Mouse (Mus musculus): ENCODE measurements at regions not wholly inside any gene's neighbourhood (a gene's known extent, or its start where the extent isn't known, plus 50 kb on each side); places are given as distances from the start of the nearest gene placed in this dataset.

DNA sequence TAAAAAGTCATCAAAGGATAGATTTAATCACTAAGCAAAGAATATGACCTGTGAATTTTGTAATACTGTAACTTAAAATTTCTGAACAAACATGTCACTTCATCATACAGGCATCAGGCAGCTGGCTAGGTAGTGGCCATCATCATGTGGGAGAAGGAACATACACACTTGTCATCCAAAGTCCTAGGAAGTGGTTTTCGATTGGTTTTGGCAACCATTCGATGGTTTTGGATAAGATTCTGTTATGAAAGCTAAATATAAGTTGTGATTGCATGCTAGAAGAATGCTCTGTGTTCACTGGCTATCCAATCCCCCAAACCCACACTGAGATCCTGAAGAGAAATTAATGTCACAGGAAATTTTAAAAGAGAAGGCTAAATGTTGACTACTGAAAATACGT lies 207.7 kb downstream of the Gm7489 start:
- H3K27ac ChIP-seq (ENCODE audit: low read depth, low read length): no peak overlapping the region

GRCm38 (mm10) chr15:54097498-54097897 lies 212.8 kb downstream of the Gm7489 start:
- H3K27me3 ChIP-seq (ENCODE audit: control insufficient read depth, insufficient read depth, low read length): no peaks in the 10 kb centered on the region
- no peak overlapping the region for H3K4me2 ChIP-seq (ENCODE audit: low read depth, low read length)
- H3K9me3 ChIP-seq (ENCODE audit: control insufficient read depth, low read length): no peaks in the 10 kb centered on the region
- ATAC-seq (ENCODE audit: low read depth): no peak
- no peaks in the 10 kb centered on the region for H3K4me1 ChIP-seq (ENCODE audit: control insufficient read depth, insufficient read depth, low read length)
- WGBS: 34% methylated on average over 2 of the region's 2 CpGs
- no peaks in the 10 kb centered on the region for H3K36me3 ChIP-seq (ENCODE audit: control insufficient read depth, insufficient read depth, low read length)
- H3K4me3 ChIP-seq (ENCODE audit: low read depth, low read length): no peak overlapping the region
- H3K27ac ChIP-seq (ENCODE audit: low read depth, low read length): no peak overlapping the region
- no peak overlapping the region for H3K9ac ChIP-seq (replicated peaks; ENCODE audit: low read depth, low read length)

More for the DNA sequence above, 207.7 kb downstream of the Gm7489 start:
- WGBS: 94% methylated on average over 3 of the region's 3 CpGs
- H3K4me2 ChIP-seq (ENCODE audit: low read depth, low read length): no peak overlapping the region
- H3K9me3 ChIP-seq (ENCODE audit: control insufficient read depth, low read length): no peaks in the 10 kb centered on the region
- H3K36me3 ChIP-seq (ENCODE audit: control insufficient read depth, insufficient read depth, low read length): no peaks in the 10 kb centered on the region
- no peak for ATAC-seq (ENCODE audit: low read depth)
- H3K27me3 ChIP-seq (ENCODE audit: control insufficient read depth, insufficient read depth, low read length): no peaks in the 10 kb centered on the region
- H3K4me1 ChIP-seq (ENCODE audit: control insufficient read depth, insufficient read depth, low read length): no peaks in the 10 kb centered on the region
- H3K4me3 ChIP-seq (ENCODE audit: low read depth, low read length): no peak overlapping the region
- H3K9ac ChIP-seq (replicated peaks; ENCODE audit: low read depth, low read length): no peak overlapping the region

GRCm38 (mm10) chr15:54112406-54112805 lies 227.7 kb downstream of the Gm7489 start:
- H3K4me3 ChIP-seq (ENCODE audit: low read depth, low read length): no peak overlapping the region
- no peak overlapping the region for H3K4me2 ChIP-seq (ENCODE audit: low read depth, low read length)
- H3K36me3 ChIP-seq (ENCODE audit: control insufficient read depth, insufficient read depth, low read length): no peaks in the 10 kb centered on the region
- H3K4me1 ChIP-seq (ENCODE audit: control insufficient read depth, insufficient read depth, low read length): no peaks in the 10 kb centered on the region
- H3K27ac ChIP-seq (ENCODE audit: low read depth, low read length): no peak overlapping the region
- 66% methylated on average over 2 of the region's 2 CpGs for WGBS
- no peak overlapping the region for H3K9ac ChIP-seq (replicated peaks; ENCODE audit: low read depth, low read length)
- H3K27me3 ChIP-seq (ENCODE audit: control insufficient read depth, insufficient read depth, low read length): no peaks in the 10 kb centered on the region
- H3K9me3 ChIP-seq (ENCODE audit: control insufficient read depth, low read length): no peaks in the 10 kb centered on the region
- ATAC-seq (ENCODE audit: low read depth): no peak

GRCm38 (mm10) chr15:54114096-54114512 lies 229.4 kb downstream of the Gm7489 start:
- H3K4me3 ChIP-seq (ENCODE audit: low read depth, low read length): no peak overlapping the region
- H3K36me3 ChIP-seq (ENCODE audit: control insufficient read depth, insufficient read depth, low read length): no peaks in the 10 kb centered on the region
- H3K27me3 ChIP-seq (ENCODE audit: control insufficient read depth, insufficient read depth, low read length): no peaks in the 10 kb centered on the region
- no peaks in the 10 kb centered on the region for H3K4me1 ChIP-seq (ENCODE audit: control insufficient read depth, insufficient read depth, low read length)
- no peaks in the 10 kb centered on the region for H3K9me3 ChIP-seq (ENCODE audit: control insufficient read depth, low read length)
- no peak overlapping the region for H3K9ac ChIP-seq (replicated peaks; ENCODE audit: low read depth, low read length)
- 87% methylated on average over 5 of the region's 5 CpGs for WGBS
- ATAC-seq (ENCODE audit: low read depth): no peak
- H3K4me2 ChIP-seq (ENCODE audit: low read depth, low read length): no peak overlapping the region
- no peak overlapping the region for H3K27ac ChIP-seq (ENCODE audit: low read depth, low read length)

GRCm38 (mm10) chr15:54117967-54118538 lies 233.3 kb downstream of the Gm7489 start:
- WGBS: 89% methylated on average over 5 of the region's 5 CpGs
- no peak overlapping the region for H3K27ac ChIP-seq (ENCODE audit: low read depth, low read length)
- H3K4me3 ChIP-seq (ENCODE audit: low read depth, low read length): no peak overlapping the region
- H3K9ac ChIP-seq (replicated peaks; ENCODE audit: low read depth, low read length): no peak overlapping the region
- H3K4me1 ChIP-seq (ENCODE audit: control insufficient read depth, insufficient read depth, low read length): no peaks in the 10 kb centered on the region
- H3K36me3 ChIP-seq (ENCODE audit: control insufficient read depth, insufficient read depth, low read length): no peaks in the 10 kb centered on the region
- H3K9me3 ChIP-seq (ENCODE audit: control insufficient read depth, low read length): no peaks in the 10 kb centered on the region
- no peak for ATAC-seq (ENCODE audit: low read depth)
- no peak overlapping the region for H3K4me2 ChIP-seq (ENCODE audit: low read depth, low read length)
- H3K27me3 ChIP-seq (ENCODE audit: control insufficient read depth, insufficient read depth, low read length): no peaks in the 10 kb centered on the region

DNA sequence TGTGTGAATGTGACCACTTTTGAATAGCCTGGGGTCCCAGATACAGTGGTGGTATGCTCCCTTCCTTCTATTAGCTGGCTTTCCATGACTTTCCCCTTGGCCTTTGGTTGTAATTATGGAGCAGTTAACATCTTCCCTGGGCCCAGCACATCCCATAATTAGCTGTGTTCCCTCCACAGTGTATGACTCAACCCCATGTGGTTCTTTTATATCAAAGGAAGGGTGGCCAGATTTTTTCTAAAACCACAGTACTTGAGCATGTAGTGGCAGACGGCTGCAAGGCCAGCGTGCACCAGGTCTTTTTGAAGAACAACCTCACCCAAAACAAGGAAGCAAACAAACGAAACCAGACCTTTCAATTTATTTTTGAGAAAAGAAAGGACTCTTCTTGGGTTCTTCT lies 235.8 kb downstream of the Gm7489 start:
- H3K4me1 ChIP-seq (ENCODE audit: control insufficient read depth, insufficient read depth, low read length): no peaks in the 10 kb centered on the region
- no peaks in the 10 kb centered on the region for H3K36me3 ChIP-seq (ENCODE audit: control insufficient read depth, insufficient read depth, low read length)
- no peak overlapping the region for H3K9ac ChIP-seq (replicated peaks; ENCODE audit: low read depth, low read length)
- no peaks in the 10 kb centered on the region for H3K27me3 ChIP-seq (ENCODE audit: control insufficient read depth, insufficient read depth, low read length)
- no peak overlapping the region for H3K4me2 ChIP-seq (ENCODE audit: low read depth, low read length)
- no peak for ATAC-seq (ENCODE audit: low read depth)
- no peak overlapping the region for H3K27ac ChIP-seq (ENCODE audit: low read depth, low read length)
- H3K9me3 ChIP-seq (ENCODE audit: control insufficient read depth, low read length): no peaks in the 10 kb centered on the region
- no peak overlapping the region for H3K4me3 ChIP-seq (ENCODE audit: low read depth, low read length)
- 91% methylated on average over 3 of the region's 3 CpGs for WGBS

DNA sequence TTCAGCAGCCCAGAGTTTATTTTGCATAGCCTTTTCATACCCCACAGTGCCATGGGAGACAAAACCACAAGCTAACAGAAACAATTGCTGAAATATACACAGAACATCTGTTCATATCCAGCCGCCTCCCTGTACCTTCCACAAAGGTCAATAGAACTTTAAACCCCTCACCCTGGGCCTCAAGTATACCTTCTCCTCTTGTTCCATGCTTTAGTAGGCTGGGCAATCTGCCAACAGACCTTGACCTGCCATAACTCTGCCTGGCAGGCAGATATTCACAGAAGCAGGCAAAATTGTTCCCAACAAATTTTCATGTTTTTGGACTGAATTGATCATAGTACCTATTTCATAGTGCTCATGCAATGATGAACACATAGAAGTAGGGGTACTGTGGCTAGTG lies 279.6 kb downstream of the Gm7489 start:
- H3K9ac ChIP-seq (replicated peaks; ENCODE audit: low read depth, low read length): no peak overlapping the region
- H3K27ac ChIP-seq (ENCODE audit: low read depth, low read length): no peak overlapping the region
- no peaks in the 10 kb centered on the region for H3K9me3 ChIP-seq (ENCODE audit: control insufficient read depth, low read length)
- no peak overlapping the region for H3K4me2 ChIP-seq (ENCODE audit: low read depth, low read length)
- H3K4me3 ChIP-seq (ENCODE audit: low read depth, low read length): no peak overlapping the region
- H3K36me3 ChIP-seq (ENCODE audit: control insufficient read depth, insufficient read depth, low read length): no peaks in the 10 kb centered on the region
- no peaks in the 10 kb centered on the region for H3K27me3 ChIP-seq (ENCODE audit: control insufficient read depth, insufficient read depth, low read length)
- ATAC-seq (ENCODE audit: low read depth): no peak
- WGBS: 72% methylated on average over 1 of the region's 1 CpGs
- no peaks in the 10 kb centered on the region for H3K4me1 ChIP-seq (ENCODE audit: control insufficient read depth, insufficient read depth, low read length)

DNA sequence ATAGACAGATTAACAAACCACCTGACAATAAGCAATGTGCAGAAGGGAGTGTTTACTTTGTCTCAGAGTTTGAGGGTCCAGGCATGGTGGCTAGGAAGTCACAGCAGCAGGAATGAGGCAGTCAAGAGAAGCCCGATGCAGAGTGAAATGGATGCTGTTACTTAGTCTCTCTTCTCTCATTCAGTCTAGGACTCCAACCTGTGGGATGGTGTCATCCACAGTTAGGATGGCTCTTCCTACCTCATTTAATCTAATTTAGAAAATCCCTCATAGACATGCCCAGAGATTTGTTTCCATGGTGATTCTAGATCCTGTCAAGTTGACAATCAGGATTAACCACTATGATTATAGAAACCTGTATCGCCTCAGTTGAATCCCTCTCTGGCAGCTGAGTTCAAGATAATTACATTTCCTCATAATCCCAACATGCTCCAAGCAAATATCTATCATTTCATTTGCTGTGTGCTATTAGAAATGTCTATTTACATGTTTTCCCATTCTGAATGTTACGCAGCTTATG lies 283.2 kb downstream of the Gm7489 start:
- no peak for ATAC-seq (ENCODE audit: low read depth)
- Histone ChIP-seq H3K36me3 (ENCODE audit: control insufficient read depth, insufficient read depth, low read length) (no peaks in the 10 kb centered on the region), H3K4me2 (ENCODE audit: low read depth, low read length) (no peak overlapping the region), H3K4me1 (ENCODE audit: control insufficient read depth, insufficient read depth, low read length) (no peaks in the 10 kb centered on the region), H3K27me3 (ENCODE audit: control insufficient read depth, insufficient read depth, low read length) (no peaks in the 10 kb centered on the region), H3K4me3 (ENCODE audit: low read depth, low read length) (no peak overlapping the region), H3K27ac (ENCODE audit: low read depth, low read length) (no peak overlapping the region), H3K9me3 (ENCODE audit: control insufficient read depth, low read length) (no peaks in the 10 kb centered on the region), H3K9ac (replicated peaks; ENCODE audit: low read depth, low read length) (no peak overlapping the region)
- WGBS: 93% methylated on average over 3 of the region's 3 CpGs

- Histone ChIP-seq H3K27ac (ENCODE audit: low read depth, low read length) (no peak overlapping the region), H3K27me3 (ENCODE audit: control insufficient read depth, insufficient read depth, low read length) (no peaks in the 10 kb centered on the region), H3K36me3 (ENCODE audit: control insufficient read depth, insufficient read depth, low read length) (no peaks in the 10 kb centered on the region), H3K9ac (replicated peaks; ENCODE audit: low read depth, low read length) (no peak overlapping the region), H3K4me3 (ENCODE audit: low read depth, low read length) (no peak overlapping the region), H3K4me2 (ENCODE audit: low read depth, low read length) (no peak overlapping the region), H3K4me1 (ENCODE audit: control insufficient read depth, insufficient read depth, low read length) (no peaks in the 10 kb centered on the region), H3K9me3 (ENCODE audit: control insufficient read depth, low read length) (no peaks in the 10 kb centered on the region)
- no peak for ATAC-seq (ENCODE audit: low read depth)
- WGBS: 83% methylated on average over 2 of the region's 2 CpGs
Observed at GRCm38 (mm10) chr15:54177221-54177620, 292.5 kb downstream of the Gm7489 start.
